Mouse (Mus musculus) limb, embryonic 14.5 days (tissue): ENCODE measurements around the gene Cuedc1. TPM values are rescaled to one million over a fixed set of nuclear protein-coding genes. Genes with fewer than 3 reads are reported as not detected.

Experiments
- ATAC-seq: fragments of 200-750 bp; cut with Nextera tagmentation; 2 replicates; pipeline ENCODE4 v1.8.0; 2017; ENCODE audit warnings: low read depth, moderate number of reproducible peaks, moderate TSS enrichment; ENCODE audit not compliant: low FRiP score
- DNase-seq: peaks from one replicate; pipeline ENCODE4 v3.0.0-alpha.2; 2015; ENCODE audit warnings: low spot score
- H3K27ac ChIP-seq: fragments of 300-500 bp; sonication (generic); replicated peaks from 2 replicates; pipeline ENCODE4 v1.5.1; 2014; ENCODE audit warnings: low read depth, mild to moderate bottlenecking, low read length, moderate library complexity, mixed read lengths
- H3K27me3 ChIP-seq: fragments of 300-500 bp; sonication (generic); 2 replicates; pipeline ENCODE4 v1.6.1; 2014; ENCODE audit warnings: low read length, mixed read lengths; ENCODE audit not compliant: control insufficient read depth, insufficient read depth
- H3K36me3 ChIP-seq: fragments of 300-500 bp; sonication (generic); 2 replicates; pipeline ENCODE4 v1.6.1; 2014; ENCODE audit warnings: mild to moderate bottlenecking, low read length, moderate library complexity, mixed read lengths; ENCODE audit not compliant: control insufficient read depth, insufficient read depth
- H3K4me1 ChIP-seq: fragments of 300-500 bp; sonication (generic); 2 replicates; pipeline ENCODE4 v1.6.1; 2014; ENCODE audit warnings: antibody characterized with exemption, low read length, mixed read lengths; ENCODE audit not compliant: control insufficient read depth, insufficient read depth
- H3K4me2 ChIP-seq: fragments of 300-500 bp; sonication (generic); replicated peaks from 2 replicates; pipeline ENCODE4 v1.6.1; 2014; ENCODE audit warnings: low read depth, mild to moderate bottlenecking, low read length, moderate library complexity; ENCODE audit not compliant: severe bottlenecking
- H3K4me3 ChIP-seq: fragments of 300-500 bp; sonication (generic); replicated peaks from 2 replicates; pipeline ENCODE4 v1.5.1; 2014; ENCODE audit warnings: low read length
- H3K9ac ChIP-seq: fragments of 300-500 bp; sonication (generic); 2 replicates; pipeline ENCODE4 v1.6.1; 2014; ENCODE audit warnings: mild to moderate bottlenecking, low read depth, low read length, moderate library complexity; ENCODE audit not compliant: severe bottlenecking
- H3K9me3 ChIP-seq: fragments of 300-500 bp; sonication (generic); 2 replicates; pipeline ENCODE4 v1.6.1; 2016; ENCODE audit warnings: low read length; ENCODE audit not compliant: control insufficient read depth
- POLR2A ChIP-seq: fragments of 200-500 bp; IDR thresholded peaks from 2 replicates; pipeline ENCODE4 v1.8.0; 2012; ENCODE audit warnings: inconsistent platforms, mild to moderate bottlenecking, moderate library complexity, borderline replicate concordance; ENCODE audit not compliant: insufficient read depth, insufficient read length; ENCODE audit errors: extremely low read depth
- WGBS: fragments of 180-500 bp; shearing (Covaris S2); extraction: QIAGEN DNeasy Blood & Tissue Kit; methylation state at CpG from one replicate; pipeline ENCODE4 v1.1.7; 2014; 5-methylcytosine and 5-hydroxymethylcytosine counted together
- polyA plus RNA-seq, 2 experiments: library from polyadenylated mRNA; depleted of rRNA in 1 of 2; stranded (reverse) in 1 of 2; unstranded in 1 of 2; fragments of >200 nt; fragmentation: Nextera tagmentation in 1 of 2; extraction: Ambion mirVana in 1 of 2; gene quantifications; 2 replicates each; pipeline versions ENCODE4 v1.2.1 to v1.2.3; 2012 to 2014

Gene Cuedc1
- polyA plus RNA-seq, 2 experiments = 20.9 to 40.6 TPM

GRCm38 (mm10) chr11:88118817-88119642, 21.2 kb downstream of the Cuedc1 start:
- peak overlapping the region; percentile 83 for H3K27ac ChIP-seq
- H3K4me3 ChIP-seq = no peak overlapping the region
- peak overlapping the region; percentile 15 for H3K4me2 ChIP-seq
- WGBS = 10% methylated on average over 8 of the region's 8 CpGs
- no peak for TF ChIP-seq POLR2A
- H3K27me3 ChIP-seq = no peaks in the 10 kb centered on the region
- peak; percentile 63 for DNase-seq
- H3K9ac ChIP-seq = 0 out of 2 replicates have a peak overlapping the region, but pooled peaks have one; percentile 32
- no peaks in the 10 kb centered on the region for H3K9me3 ChIP-seq
- no peaks in the 10 kb centered on the region for H3K36me3 ChIP-seq
- peak; percentile 68 for ATAC-seq
- peaks cover 49% of the 10 kb centered on the region for H3K4me1 ChIP-seq

- no peak overlapping the region for H3K27ac ChIP-seq
Measured at GRCm38 (mm10) chr11:88122545-88122944, 24.7 kb downstream of the Cuedc1 start.

GRCm38 (mm10) chr11:88123021-88123420, 25.2 kb downstream of the Cuedc1 start:
- Histone ChIP-seq H3K36me3 (no peaks in the 10 kb centered on the region), H3K4me2 (no peak overlapping the region), H3K9ac (no peak overlapping the region), H3K27me3 (no peaks in the 10 kb centered on the region), H3K4me1 (peaks cover 32% of the 10 kb centered on the region), H3K9me3 (no peaks in the 10 kb centered on the region), H3K4me3 (no peak overlapping the region), H3K27ac (no peak overlapping the region)
- WGBS = 50% methylated on average over 5 of the region's 5 CpGs
- ATAC-seq (no peak), DNase-seq (no peak)
- no peak for TF ChIP-seq POLR2A

More at GRCm38 (mm10) chr11:88122545-88122944, 24.7 kb downstream of the Cuedc1 start:
- Histone ChIP-seq H3K4me1 (peaks cover 37% of the 10 kb centered on the region), H3K9me3 (no peaks in the 10 kb centered on the region), H3K9ac (no peak overlapping the region), H3K36me3 (no peaks in the 10 kb centered on the region), H3K4me3 (no peak overlapping the region), H3K27me3 (no peaks in the 10 kb centered on the region), H3K4me2 (no peak overlapping the region)
- no peak for DNase-seq
- 52% methylated on average over 5 of the region's 5 CpGs for WGBS
- ATAC-seq = no peak
- no peak for TF ChIP-seq POLR2A

- no peak overlapping the region for H3K27ac ChIP-seq
- peaks cover 25% of the 10 kb centered on the region for H3K4me1 ChIP-seq
- no peaks in the 10 kb centered on the region for H3K9me3 ChIP-seq
- H3K4me2 ChIP-seq = no peak overlapping the region
- H3K9ac ChIP-seq = no peak overlapping the region
- DNase-seq (no peak), ATAC-seq (no peak)
- no peak overlapping the region for H3K4me3 ChIP-seq
- TF ChIP-seq POLR2A = no peak
- no peaks in the 10 kb centered on the region for H3K27me3 ChIP-seq
- 30% methylated on average over 6 of the region's 6 CpGs for WGBS
- H3K36me3 ChIP-seq = no peaks in the 10 kb centered on the region
Measured at GRCm38 (mm10) chr11:88123731-88124130, 25.9 kb downstream of the Cuedc1 start.

- Histone ChIP-seq H3K4me2 (no peak overlapping the region), H3K9me3 (no peaks in the 10 kb centered on the region), H3K36me3 (no peaks in the 10 kb centered on the region), H3K9ac (no peak overlapping the region), H3K4me1 (peaks cover 10% of the 10 kb centered on the region), H3K27me3 (no peaks in the 10 kb centered on the region), H3K27ac (no peak overlapping the region), H3K4me3 (no peak overlapping the region)
- no peak for TF ChIP-seq POLR2A
- 87% methylated on average over 7 of the region's 7 CpGs for WGBS
- DNase-seq (no peak), ATAC-seq (no peak)
Measured at GRCm38 (mm10) chr11:88125483-88125882, 27.6 kb downstream of the Cuedc1 start.
